Mouse (Mus musculus) T-cell, adult 2 months (primary cell): ENCODE measurements around the gene Ncoa7.

Source experiments
- DNase-seq: peaks from one replicate; pipeline ENCODE4 v3.0.0; 2022; ENCODE audit warnings: low spot score

Ncoa7 gene

DNA sequence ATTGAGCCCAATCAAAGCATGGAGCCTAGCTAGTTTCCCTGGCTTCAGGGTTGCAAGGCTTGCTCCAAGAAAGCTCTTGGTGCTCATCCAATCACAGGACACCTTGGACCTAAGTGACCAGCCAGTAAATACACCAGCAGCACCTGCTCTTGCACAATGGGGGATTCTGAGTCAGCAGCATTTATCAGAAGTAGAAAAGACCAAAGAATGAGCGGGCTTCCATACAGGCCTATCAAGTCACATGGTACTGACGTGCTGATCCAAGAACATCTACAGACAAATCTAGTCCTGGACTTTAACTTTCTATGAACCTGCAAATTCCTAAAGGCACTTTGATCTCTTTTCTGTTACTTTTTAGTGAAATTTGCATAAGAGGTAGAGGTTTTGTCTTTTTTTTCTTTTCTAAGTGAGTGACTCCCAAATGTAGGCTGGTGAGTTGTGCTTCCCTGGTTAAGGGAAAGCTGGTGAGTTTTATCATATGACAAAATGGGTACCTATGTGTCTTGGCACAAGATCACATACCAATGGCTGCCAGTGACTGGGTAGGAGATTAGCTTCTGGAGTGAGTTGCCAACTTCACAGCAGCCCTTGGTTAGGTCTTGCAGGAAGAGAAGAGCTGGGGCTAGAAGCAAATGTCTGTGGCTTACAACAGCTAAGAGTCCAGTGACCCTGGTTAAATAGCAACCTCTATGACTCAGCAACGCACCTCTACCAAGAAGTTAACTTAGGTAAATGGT lies 57.7 kb downstream of the Ncoa7 start:
- no peak for DNase-seq

DNA sequence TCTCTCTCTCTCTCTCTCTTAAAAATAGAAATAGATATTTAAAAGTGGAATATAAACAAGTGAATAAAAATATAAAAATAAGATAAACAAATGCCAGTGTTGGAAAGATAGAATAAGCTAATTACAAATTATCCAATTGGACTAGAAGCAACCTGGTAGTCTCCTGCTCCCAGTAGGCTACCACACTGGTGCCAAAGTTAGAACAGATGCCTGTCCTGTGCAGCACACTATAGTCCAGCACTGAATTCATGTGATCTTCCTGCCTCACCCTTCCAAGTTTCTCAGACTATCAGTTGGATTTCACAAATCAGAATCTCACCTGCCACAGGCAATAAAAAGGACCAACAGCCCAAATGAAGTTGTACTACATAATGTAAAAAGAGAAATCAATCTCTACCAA lies 59.9 kb downstream of the Ncoa7 start:
- DNase-seq, result no peak

DNA sequence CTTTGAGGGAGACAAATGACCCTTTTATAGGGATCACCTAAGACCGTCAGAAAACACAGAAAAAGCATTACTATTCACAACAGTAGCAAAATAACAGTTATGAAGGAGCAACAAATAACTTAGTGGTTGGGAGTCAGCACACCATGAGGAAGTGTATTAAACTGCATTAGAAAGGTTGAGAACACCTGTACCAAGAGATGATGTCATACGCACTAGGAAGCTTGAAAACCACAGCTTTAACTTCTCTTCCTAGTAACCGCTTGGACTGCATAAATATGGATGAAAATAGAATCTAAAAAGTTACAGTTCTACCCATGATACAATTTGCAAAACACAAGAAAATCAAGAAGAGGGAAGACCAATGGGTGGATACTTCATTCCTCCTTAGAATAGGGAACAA lies 64.7 kb downstream of the Ncoa7 start:
- no peak for DNase-seq

DNA sequence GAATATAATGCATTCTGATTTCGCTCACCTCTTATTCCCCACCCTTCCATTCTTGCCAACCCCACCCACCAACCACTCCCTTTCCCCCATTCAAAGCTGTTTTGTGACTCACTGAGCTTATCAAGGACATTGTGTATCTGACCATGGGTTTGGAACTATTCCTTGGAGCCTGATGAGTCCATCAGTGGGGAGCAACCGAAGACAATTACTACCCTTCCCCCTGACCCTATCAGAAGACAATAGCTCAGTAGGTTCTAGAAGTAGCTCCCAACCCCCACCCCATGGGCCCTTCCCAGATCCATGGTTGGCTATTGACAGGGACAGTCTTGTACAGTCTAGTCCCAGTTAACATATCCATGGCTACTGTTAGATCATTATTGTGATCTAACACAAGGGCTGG lies 65.8 kb downstream of the Ncoa7 start:
- DNase-seq, result no peak

DNA sequence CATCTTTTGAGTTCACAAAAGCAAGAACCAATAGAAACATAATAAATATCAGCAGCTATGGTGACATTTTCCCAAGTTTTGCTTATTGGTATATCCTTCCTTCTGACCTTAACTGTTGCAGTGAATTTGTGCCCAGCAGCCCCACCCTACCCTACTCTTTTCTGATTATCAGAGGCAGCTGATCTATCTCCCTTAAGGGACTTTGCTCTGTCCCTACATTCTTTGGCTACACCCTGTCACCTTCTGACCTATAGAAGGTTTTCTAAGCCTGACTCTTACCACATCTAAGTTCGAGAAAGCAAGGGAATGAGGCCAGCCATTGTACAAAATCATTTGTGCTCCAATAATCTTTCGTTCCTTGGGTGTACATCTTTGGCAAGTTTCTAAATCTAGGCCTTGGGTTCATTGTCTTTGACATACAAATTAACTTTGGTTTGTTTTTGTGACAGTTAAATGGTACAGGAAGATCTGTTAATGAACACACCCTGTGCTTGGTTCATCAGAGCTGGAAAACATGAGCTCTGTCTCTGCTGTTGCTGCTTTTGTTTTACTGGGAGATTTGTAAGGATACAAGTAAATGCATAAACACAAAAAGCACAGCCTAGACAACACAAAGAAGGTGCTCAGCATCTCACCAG lies 69.9 kb downstream of the Ncoa7 start:
- no peak for DNase-seq

DNA sequence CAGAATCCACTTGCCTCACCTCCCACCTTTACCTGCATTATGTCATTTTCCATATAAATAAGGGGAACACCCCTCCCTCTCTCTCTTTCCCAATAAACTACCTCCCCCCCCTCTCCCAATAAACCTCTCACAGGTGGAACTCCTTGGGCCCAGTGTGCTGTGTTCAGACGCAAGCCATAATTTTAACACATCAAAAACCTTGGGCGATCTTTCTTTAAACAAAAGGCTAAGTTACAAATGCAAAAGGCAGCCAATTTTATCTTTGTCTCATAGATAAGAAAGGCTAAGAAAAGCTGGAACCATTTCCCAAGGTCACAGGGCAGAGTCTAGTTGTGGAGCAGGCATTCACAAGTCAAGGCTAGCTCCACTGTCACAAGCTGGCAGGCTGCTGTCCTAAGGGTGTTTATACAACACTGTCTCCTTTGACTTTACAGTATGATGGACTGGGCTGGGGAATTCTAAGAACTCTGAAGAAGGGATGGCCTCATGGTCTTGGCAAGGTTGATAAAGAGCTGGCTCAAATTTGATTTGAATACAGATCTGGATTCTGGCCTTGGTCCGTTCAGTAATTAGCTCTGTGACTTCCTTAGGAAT lies 71.7 kb downstream of the Ncoa7 start:
- DNase-seq, result no peak

DNA sequence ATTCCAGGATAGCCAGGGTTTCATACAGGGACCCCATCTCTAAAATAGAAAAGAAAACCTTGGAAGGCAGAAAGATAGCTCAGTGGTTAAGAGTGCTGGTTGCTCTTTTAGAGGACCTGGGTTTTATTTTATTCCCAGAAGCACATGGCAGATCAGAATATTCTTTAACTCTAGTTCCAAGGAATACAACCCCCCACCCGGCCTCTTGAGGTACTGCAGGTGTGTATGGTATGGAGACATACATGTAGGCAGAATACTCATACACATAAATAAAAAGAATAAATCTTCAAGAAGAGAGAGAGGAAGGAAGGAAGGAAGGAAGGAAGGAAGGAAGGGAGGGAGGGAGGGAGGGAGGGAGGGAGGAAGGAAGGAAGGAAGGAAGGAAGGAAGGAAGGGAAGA lies 72.3 kb downstream of the Ncoa7 start:
- DNase-seq, result no peak

DNA sequence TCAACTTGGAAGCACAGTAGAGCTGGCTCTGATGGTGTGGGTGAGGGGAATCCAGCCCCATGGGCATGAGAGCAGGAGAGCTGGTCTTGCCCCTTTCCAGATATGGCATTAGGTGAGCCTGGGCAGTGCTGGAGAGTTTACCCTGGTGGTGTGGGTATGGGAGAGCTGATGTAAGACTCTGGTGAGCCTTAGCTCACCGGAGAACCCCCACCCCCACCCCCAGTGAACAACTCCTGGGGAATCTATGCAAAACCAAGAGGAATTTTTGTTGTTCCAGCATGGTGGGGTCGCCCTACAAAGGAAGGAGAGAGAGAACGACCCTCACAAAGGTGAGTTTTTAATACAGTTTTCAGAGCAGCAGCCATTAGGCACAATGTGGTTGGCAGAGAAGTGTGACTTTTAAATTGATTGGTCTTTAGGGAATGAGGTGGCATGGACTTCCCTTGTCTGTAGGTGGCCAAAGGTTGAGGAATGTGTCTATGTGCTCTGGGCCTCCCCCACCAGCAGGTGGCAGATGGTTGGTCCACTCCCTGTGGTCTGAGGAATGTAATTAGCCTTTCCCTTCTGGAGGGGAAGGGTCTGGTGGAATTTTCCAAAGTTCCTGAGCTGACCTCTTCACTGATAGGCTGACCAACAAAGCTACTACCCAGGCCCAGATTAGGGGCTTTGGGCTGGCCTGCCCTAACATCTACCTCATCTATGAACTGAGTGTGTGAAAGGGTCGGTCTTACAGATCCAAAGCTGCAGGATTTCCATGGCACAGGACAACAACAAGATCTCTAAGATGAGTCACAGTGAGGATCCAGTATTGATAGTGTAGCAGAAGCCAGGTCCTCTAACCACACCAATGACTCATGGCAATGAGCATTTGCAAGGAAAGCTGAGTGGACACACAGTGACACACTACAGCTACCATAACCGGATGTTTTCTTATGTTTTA lies 73.7 kb downstream of the Ncoa7 start:
- DNase-seq, result no peak

DNA sequence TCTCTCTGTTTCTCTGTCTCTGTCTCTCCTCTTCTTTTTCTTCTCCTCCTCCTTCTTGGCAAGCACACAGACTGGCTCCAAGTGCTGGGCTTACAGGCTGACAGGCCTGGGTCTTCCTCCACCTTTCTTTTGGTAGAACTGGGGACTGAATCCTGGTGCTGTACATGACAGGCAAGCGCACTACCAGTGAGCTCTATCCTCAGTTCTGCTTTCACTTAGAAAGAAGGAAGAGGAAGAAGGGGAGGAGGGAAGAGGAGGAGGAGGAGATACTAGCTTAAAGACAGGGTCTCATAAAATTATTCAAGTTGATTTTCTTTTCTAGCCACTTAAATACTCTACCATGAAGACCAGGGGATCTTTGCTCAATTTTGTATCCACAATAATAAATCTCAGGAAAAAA lies 80.1 kb downstream of the Ncoa7 start:
- DNase-seq, result no peak

DNA sequence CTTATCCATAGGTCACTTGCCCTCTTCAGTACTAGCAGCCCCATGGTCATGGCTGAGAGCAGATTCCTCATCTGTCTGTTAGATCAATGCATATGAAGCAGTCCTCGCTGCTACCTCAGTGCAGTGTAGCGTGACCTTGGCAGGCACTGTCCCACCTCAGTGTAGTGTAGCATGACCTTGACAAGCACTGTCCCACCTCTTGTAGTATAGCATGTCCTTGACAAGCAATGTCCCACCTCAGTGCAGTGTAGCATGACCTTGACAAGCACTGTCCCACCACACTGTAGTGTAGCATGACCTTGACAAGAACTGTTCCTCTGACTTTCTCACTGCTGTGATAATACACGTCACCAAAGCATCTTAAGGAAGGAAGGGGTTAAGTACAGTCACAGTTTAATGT lies 82.6 kb downstream of the Ncoa7 start:
- DNase-seq, result no peak

DNA sequence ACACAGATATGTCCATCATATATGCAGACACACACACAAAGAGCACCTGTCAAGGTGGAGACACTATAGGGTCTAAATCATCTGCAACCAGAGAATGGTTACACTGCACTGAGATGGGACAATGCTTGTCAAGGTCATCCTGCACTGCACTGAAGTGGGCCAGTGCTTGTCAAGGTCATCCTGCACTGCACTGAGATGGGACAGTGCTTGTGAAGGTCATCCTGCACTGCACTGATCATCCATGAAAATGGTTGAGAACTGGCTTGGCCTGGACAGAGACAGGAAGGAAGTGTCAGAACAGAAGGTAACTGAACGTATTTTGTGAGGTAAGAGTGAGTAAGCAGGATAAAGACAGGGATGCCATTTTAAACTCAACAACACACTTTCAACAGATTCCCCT lies 83.2 kb downstream of the Ncoa7 start:
- no peak for DNase-seq

DNA sequence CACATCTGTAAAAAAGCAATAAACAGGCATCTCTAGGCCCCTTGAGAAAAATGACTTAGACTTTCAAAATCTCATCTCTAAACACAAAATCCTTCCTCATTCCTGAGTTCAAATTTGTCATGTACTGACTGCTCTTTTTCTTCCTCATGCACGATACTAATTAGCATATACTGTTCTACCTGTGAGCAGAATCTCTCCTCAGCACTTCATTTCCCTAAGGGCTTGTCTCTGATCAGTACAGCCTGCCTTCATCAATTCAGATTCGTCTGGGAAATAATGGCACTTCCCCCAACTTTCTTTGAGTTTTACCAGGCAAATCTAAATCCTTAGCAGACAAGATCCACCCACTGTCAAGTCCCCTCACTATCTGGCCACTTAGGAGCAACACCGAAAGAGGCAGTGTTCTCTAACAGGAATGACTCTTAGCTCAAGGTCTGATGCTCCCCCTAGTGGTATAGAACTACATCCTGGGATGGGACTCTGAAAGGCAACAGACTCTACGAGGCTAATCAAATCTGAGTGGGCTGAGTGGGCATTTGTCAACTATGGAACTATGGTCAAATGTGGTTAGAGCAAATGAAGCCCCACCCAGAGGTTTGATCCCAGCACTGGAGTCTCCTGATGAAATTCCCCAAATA lies 84.3 kb downstream of the Ncoa7 start:
- peak; percentile 56 for DNase-seq

DNA sequence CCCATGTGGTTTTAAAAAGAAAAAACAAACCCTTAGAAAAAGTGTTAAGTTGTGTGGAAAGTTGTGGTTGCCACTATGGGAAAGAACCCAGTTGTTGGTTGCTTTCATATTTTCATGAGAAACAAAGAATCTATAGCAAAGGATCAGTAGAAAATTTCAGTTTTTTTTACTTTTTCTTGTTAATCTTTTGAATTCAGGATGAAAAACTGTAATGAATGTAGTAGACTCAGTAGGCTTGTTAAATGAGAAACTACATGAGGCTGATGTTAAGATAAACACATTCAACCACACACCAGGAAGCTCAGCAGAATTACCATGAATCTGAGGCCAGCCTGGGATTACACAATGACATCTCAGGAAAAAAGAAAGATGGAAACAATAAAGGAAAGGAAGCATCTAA lies 87.0 kb downstream of the Ncoa7 start:
- no peak for DNase-seq

DNA sequence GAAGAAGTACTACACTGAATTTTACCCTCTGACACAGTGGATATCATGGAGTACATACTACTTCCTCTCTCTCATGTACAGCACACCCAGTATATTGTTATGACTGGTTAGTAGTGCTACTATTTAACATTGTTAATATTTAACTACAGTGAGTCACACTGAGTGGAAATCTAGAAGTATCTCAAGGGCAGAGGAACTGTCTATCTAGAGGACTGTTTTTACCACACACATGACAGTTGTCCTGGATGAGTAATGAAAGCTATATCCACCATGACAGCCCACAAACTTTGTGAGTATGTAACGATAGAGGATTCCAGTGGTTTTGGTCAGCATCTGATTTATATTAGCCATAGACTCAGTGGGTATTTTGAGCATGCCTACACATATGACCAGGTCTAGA lies 90.6 kb downstream of the Ncoa7 start:
- DNase-seq, result no peak

DNA sequence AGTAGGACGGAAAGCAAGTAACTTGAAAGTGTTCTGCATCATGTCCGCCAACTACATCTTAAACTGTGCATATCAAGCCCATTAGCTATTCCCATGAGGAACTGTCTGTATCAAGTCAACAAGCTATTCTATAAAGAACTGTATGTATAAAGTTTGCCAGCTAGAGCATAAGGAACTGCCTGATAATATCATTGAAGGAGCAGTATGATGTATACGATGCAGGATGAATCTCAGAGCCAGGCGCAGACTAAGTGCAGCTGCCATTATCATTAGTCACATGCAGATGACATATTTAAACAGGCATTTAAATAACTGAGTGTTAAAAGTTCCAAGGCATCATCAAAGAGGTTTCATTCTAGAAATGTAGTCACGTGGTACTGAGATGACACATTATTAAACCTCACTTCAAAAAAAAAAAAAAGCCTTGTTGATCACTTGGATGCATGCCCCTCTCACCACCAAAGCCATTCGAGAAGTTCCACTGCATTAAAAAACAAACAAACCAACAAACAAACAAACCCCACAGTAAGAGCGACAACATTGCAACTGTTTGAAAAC lies 93.2 kb downstream of the Ncoa7 start:
- no peak for DNase-seq

DNA sequence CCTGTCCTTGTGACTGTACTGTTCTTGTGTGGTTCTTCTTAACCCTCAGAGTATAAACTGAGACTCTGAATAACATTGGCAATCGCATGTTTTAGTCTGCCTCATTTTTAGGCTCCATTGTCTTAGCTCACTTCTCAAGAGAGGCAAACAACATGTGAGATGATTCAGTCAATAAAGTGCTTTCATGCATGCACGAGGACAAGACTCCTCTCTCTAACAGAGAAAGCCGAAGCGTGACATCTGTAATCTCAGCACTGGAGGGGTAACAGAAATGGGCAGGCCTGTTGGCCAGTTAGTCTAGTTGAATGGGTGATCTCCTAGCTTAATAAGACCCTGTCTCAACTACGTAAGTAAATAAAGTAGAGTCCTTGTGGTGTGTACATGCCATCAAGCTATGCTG lies 95.1 kb downstream of the Ncoa7 start:
- no peak for DNase-seq

DNA sequence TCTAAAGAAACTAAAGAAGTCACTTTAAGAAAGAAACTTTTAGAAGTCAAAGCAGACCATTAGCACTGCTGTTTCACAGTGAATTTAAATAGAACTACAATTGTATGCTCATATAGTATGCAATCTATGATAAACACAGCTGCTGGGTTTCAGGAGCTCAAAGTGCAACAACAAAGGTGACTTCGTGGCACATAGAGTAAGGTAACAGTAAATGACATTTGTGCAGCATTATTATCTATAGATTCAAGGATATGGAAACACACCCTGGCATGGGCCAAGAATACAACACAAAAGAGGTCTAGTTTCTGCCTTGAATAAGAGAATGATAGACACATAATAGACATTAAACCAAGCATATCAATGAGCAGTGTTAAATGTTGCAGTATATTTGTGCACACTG lies 100.5 kb downstream of the Ncoa7 start:
- no peak for DNase-seq

DNA sequence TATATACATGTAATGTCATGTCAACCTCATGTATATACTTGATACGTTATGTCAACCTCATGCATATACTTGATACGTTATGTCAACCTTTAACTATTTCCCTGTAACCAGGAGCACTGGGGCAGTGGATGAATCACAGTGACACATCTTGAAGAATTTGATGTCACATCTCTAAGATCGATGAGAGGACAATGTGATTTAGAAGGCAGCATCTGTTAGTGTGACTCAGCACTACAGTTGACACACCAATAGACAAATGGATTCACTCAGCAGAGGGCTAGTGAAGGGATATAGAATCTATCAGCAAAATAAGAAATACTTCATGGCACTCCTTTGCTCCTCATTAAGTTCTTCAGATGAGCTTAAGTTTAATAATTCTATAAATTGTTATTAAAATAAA lies 116.3 kb downstream of the Ncoa7 start:
- no peak for DNase-seq

DNA sequence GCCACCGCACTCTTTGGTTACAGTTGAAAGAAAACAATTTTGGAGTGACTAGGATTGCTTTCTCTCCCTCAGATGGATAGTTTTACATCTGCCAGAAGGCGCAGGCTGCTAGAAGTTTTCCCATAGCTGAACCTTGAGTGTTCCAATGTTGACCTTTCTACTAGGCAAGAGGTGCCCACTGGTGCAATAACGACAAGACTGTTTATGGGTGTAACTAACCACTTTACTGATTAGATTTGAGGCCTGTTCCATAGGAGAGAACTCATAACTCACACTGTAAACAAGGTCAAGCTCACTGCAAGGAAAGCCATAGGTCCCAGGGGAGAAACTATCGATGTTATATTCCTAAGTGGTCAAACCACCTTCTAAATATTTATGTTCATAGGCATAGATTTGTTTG lies 119.7 kb downstream of the Ncoa7 start:
- DNase-seq, result no peak

DNA sequence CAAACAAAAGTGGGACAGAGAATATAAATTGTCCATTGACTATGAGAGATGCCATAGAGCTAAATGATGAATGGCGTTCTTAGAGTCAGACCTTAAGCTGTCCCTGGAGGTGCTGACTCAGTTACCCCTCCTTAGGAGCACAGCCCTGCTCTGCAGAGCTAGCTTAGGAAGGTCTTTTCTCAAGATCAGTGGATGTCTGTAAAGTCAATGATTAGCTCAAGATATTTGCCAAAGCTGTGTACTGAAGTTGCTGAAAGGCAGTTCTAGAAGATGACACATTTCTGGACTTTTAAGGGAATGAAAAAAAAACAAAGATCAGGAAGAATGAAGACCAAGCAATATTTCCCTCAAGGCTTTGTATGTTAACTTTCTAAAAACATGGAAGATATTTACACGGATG lies 123.4 kb downstream of the Ncoa7 start:
- DNase-seq, result no peak

DNA sequence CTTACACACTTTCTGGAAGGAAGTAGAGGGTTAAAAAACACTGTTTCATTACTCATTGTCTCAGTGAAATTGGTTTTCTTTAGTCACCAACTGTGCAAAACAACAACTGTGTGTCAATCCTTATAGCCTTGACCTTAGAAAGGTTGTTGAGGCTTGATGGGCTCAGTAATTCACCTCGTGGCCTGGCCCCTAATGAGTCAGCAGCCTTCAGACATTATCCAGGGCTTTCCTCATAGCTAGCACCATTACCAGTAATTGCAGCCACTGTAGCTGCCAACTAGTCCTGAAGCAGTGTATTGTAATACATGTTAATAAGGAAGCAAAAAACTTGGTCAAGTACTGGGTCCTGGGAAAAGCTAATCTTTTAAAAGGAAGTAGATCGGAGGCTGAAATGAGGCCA lies 125.1 kb downstream of the Ncoa7 start:
- no peak for DNase-seq

DNA sequence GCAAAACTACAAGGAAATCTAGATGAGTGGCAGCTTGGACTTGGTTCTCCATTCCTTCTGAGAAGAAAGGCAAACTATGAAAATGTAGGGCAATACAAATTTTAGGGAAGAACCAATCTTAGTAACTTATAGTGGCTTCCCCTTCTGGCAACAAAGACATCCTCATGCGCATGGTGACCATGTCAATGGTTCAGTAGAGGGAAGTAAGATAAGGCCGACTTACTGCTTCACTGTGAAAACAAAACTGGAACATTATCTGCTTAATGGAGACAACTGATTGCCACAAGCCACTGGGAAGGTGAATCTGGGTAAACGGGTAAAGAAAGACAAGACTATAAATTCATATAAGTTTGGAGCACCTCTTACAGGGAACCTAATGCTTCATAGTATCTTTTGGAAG lies 128.3 kb downstream of the Ncoa7 start:
- DNase-seq, result no peak
